Mouse (Mus musculus) CD4-positive helper T cell, adult 2 months (primary cell): ENCODE measurements around the gene Dlx5.

Experiments
- DNase-seq: peaks from one replicate; pipeline ENCODE4 v3.0.0-alpha.2; 2012; ENCODE audit warnings: low read depth, missing footprints, low spot score

Dlx5 gene

GRCm38 (mm10) chr6:6881638-6882190 is at the start of gene Dlx5:
TSS of gene Dlx5 (minus strand) at chr6:6882085.
- no peak for DNase-seq

GRCm38 (mm10) chr6:6931507-6931906 is 49.6 kb upstream of the Dlx5 start:
- no peak for DNase-seq

- no peak for DNase-seq
Observed at GRCm38 (mm10) chr6:6930831-6931230, 48.9 kb upstream of the Dlx5 start.

GRCm38 (mm10) chr6:6925264-6925663 is 43.4 kb upstream of the Dlx5 start:
- DNase-seq, result no peak

- no peak for DNase-seq
Observed at GRCm38 (mm10) chr6:6917334-6917733, 35.4 kb upstream of the Dlx5 start.

GRCm38 (mm10) chr6:6915526-6915915 is 33.6 kb upstream of the Dlx5 start:
- DNase-seq, result no peak

- peak; percentile 14 for DNase-seq
Observed at GRCm38 (mm10) chr6:6914849-6915525, 33.1 kb upstream of the Dlx5 start.

- DNase-seq, result no peak
Observed at GRCm38 (mm10) chr6:6914304-6914703, 32.4 kb upstream of the Dlx5 start.

- DNase-seq, result no peak
Observed at GRCm38 (mm10) chr6:6909586-6909985, 27.7 kb upstream of the Dlx5 start.

GRCm38 (mm10) chr6:6890047-6890446 is 8.2 kb upstream of the Dlx5 start:
- DNase-seq, result no peak

- no peak for DNase-seq
Observed at GRCm38 (mm10) chr6:6886225-6886624, 4.3 kb upstream of the Dlx5 start.

- DNase-seq, result no peak
Observed at GRCm38 (mm10) chr6:6884897-6885296, 3.0 kb upstream of the Dlx5 start.

- DNase-seq, result no peak
Observed at GRCm38 (mm10) chr6:6882266-6882797, 447 bp upstream of the Dlx5 start.

GRCm38 (mm10) chr6:6881115-6881637 is 709 bp downstream of the Dlx5 start:
- no peak for DNase-seq

GRCm38 (mm10) chr6:6880361-6881114 is 1.3 kb downstream of the Dlx5 start:
- DNase-seq, result no peak

- DNase-seq, result no peak
Observed at GRCm38 (mm10) chr6:6879371-6880325, 2.2 kb downstream of the Dlx5 start.

- DNase-seq, result no peak
Observed at GRCm38 (mm10) chr6:6878841-6879291, 3.0 kb downstream of the Dlx5 start.

GRCm38 (mm10) chr6:6877981-6878840 is 3.7 kb downstream of the Dlx5 start:
- no peak for DNase-seq

- DNase-seq, result no peak
Observed at GRCm38 (mm10) chr6:6877346-6877910, 4.5 kb downstream of the Dlx5 start.

- no peak for DNase-seq
Observed at GRCm38 (mm10) chr6:6876731-6877130, 5.2 kb downstream of the Dlx5 start.
